Mouse (Mus musculus) c-Kit-positive CD71-positive TER-119-positive erythroid progenitor cells, embryonic 14.5 days (primary cell): ENCODE measurements around the gene Krtap1-4.

Source experiments
- DNase-seq: peaks from one replicate; pipeline ENCODE4 v3.0.0-alpha.2; 2013; ENCODE audit warnings: low spot score

Gene Krtap1-4

GRCm38 (mm10) chr11:99550765-99551164 lies 32.7 kb downstream of the Krtap1-4 start, which contains the start of gene Krtap3-3:
TSS of gene Krtap3-3 (minus strand) at chr11:99550865.
- no peak for DNase-seq

DNA sequence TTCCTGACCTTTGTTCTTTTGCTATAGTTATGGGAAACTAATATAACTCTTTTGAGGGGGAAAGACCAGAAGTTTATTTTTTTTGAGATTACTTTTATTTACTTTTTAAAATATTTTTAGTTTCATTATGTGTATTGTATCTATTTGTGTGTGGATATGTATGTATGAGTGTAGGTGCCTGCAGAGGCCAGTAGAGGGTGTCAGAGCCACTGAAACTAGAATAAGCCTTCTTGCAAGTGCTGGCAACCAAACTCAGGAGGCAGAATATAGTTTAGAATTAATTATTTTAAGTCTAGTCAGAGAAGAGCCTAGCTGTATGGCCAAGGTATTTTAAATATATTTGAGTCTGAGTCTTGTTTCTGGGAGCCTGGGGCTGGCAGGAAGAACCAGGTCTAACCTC lies 35.6 kb downstream of the Krtap1-4 start:
- DNase-seq, result no peak

DNA sequence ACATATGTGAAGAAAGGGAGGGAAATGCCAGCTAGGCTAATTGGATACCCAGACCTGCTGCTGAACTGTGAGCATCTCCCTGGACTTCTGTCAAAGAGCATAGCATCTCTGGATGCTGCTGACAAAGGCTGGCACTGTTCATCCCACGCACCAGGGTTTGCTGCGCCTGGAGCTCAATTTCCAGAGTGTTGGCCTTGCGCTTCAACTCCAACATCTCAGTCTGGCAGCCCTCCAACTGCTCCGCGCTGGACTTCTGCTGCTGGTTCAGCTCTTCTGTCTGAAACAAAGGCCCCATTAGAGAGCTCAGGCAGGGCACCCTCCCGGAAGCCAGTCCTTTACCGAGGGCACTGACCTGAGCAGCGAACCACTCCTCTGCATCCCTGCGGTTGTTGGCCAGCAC lies 43.7 kb downstream of the Krtap1-4 start:
- no peak for DNase-seq
